Mouse (Mus musculus) CH12.LX (cell line): Measurements from ENCODE around the gene Pmpca. TPM values are rescaled to one million over a fixed set of nuclear protein-coding genes. Genes with fewer than 3 reads are reported as not detected.

Experiments used
- DNase-seq: peaks from one replicate; pipeline ENCODE4 v3.0.0-alpha.2; 2013; ENCODE audit errors: extremely low read depth
- H3K27ac ChIP-seq: 2 replicates; pipeline ENCODE4 v1.5.1; 2012; ENCODE audit warnings: low read depth, mild to moderate bottlenecking, control low read depth, moderate library complexity; ENCODE audit not compliant: insufficient read depth
- H3K27me3 ChIP-seq: replicated peaks from 2 replicates; pipeline ENCODE3; 2012; ENCODE audit warnings: inconsistent platforms
- H3K36me3 ChIP-seq, 2 experiments: replicated peaks in 1 of 2; 2 replicates each; pipeline versions ENCODE3 to v1.6.1; 2012; ENCODE audit warnings: inconsistent platforms in 1 of 2, low read length in 1 of 2, mild to moderate bottlenecking in 1 of 2, mixed read lengths in 1 of 2, moderate library complexity in 1 of 2; ENCODE audit not compliant: control insufficient read depth in 1 of 2, insufficient read depth in 1 of 2
- H3K4me1 ChIP-seq, 2 experiments: 2 replicates each; pipeline ENCODE4 v1.6.1; 2012; ENCODE audit warnings: inconsistent platforms in 1 of 2, moderate library complexity in 1 of 2; ENCODE audit not compliant: insufficient read depth in 2 of 2, control insufficient read depth in 1 of 2
- H3K4me2 ChIP-seq: 2 replicates; pipeline ENCODE4 v1.6.1; 2012; ENCODE audit warnings: low read depth, mild to moderate bottlenecking, control low read depth; ENCODE audit not compliant: poor library complexity, insufficient read depth, severe bottlenecking
- H3K4me3 ChIP-seq, 3 experiments: fragments of 150-350 bp in 1 of 3; sonication (generic) in 1 of 3; replicated peaks in 1 of 3; 2 replicates each; pipeline versions ENCODE3 to v1.5.1; 2011 to 2012; ENCODE audit warnings: low read depth in 2 of 3, low read length in 2 of 3, mild to moderate bottlenecking in 2 of 3, moderate library complexity in 2 of 3, control low read depth in 1 of 3, improper control_type of control experiment in 1 of 3, inconsistent platforms in 1 of 3, mixed read lengths in 1 of 3; ENCODE audit not compliant: poor library complexity in 1 of 3
- H3K79me2 ChIP-seq: replicated peaks from 2 replicates; pipeline ENCODE4 v1.6.1; 2012; ENCODE audit warnings: mild to moderate bottlenecking, moderate library complexity; ENCODE audit not compliant: control insufficient read depth, poor library complexity, insufficient read depth, severe bottlenecking; ENCODE audit errors: extremely low read depth
- H3K9ac ChIP-seq: 2 replicates; pipeline ENCODE4 v1.6.1; 2012; ENCODE audit warnings: low read depth, mild to moderate bottlenecking, control low read depth, moderate library complexity; ENCODE audit not compliant: insufficient read depth
- H3K9me3 ChIP-seq: replicated peaks from 2 replicates; pipeline ENCODE3; 2012; ENCODE audit warnings: low read length, inconsistent platforms, mixed read lengths
- CHD1 ChIP-seq: IDR thresholded peaks from 2 replicates; pipeline ENCODE4 v1.6.1; 2012; ENCODE audit warnings: low read depth, low read length, improper control_type of control experiment, inconsistent platforms
- CHD2 ChIP-seq: IDR thresholded peaks from 2 replicates; pipeline ENCODE4 v1.6.1; 2011; ENCODE audit warnings: low read length, improper control_type of control experiment
- E2F4 ChIP-seq: IDR thresholded peaks from 2 replicates; pipeline ENCODE4 v1.6.1; 2011; ENCODE audit warnings: low read depth, low read length, improper control_type of control experiment; ENCODE audit not compliant: insufficient replicate concordance
- EP300 ChIP-seq: IDR thresholded peaks from 2 replicates; pipeline ENCODE4 v1.6.1; 2011; ENCODE audit warnings: low read length, improper control_type of control experiment
- ETS1 ChIP-seq: conservative IDR thresholded peaks from 2 replicates; pipeline ENCODE4 v1.6.1; 2012; ENCODE audit warnings: low read depth, mild to moderate bottlenecking, inconsistent platforms, low read length, improper control_type of control experiment, moderate library complexity
- KAT2A ChIP-seq: IDR thresholded peaks from 2 replicates; pipeline ENCODE4 v1.6.1; 2012; ENCODE audit warnings: low read length, improper control_type of control experiment, inconsistent platforms; ENCODE audit not compliant: insufficient replicate concordance
- MAFK ChIP-seq: IDR thresholded peaks from 2 replicates; pipeline ENCODE4 v1.6.1; 2011; ENCODE audit warnings: low read length, improper control_type of control experiment; ENCODE audit not compliant: insufficient replicate concordance
- MAX ChIP-seq: IDR thresholded peaks from 2 replicates; pipeline ENCODE4 v1.6.1; 2011; ENCODE audit warnings: low read length, improper control_type of control experiment
- MXI1 ChIP-seq: IDR thresholded peaks from 2 replicates; pipeline ENCODE4 v1.6.1; 2011; ENCODE audit warnings: mild to moderate bottlenecking, low read depth, low read length, improper control_type of control experiment
- NRF1 ChIP-seq: IDR thresholded peaks from 2 replicates; pipeline ENCODE4 v1.6.1; 2014; ENCODE audit warnings: low read depth, mild to moderate bottlenecking, inconsistent platforms, low read length, improper control_type of control experiment, moderate library complexity
- PAX5 ChIP-seq: IDR thresholded peaks from 2 replicates; pipeline ENCODE4 v1.6.1; 2012; ENCODE audit warnings: low read length, inconsistent platforms, mixed read lengths
- POLR2A ChIP-seq: IDR thresholded peaks from 2 replicates; pipeline ENCODE4 v1.6.1; 2011; ENCODE audit warnings: low read depth, mild to moderate bottlenecking, improper control_type of control experiment, low read length
- TBP ChIP-seq: conservative IDR thresholded peaks from 2 replicates; pipeline ENCODE4 v1.6.1; 2011; ENCODE audit warnings: low read depth, low read length, improper control_type of control experiment
- TCF12 ChIP-seq: IDR thresholded peaks from 2 replicates; pipeline ENCODE4 v1.6.1; 2014; ENCODE audit warnings: low read depth, mild to moderate bottlenecking, inconsistent platforms, low read length, improper control_type of control experiment
- ZKSCAN1 ChIP-seq: IDR thresholded peaks from 2 replicates; pipeline ENCODE4 v1.6.1; 2012; ENCODE audit warnings: low read depth, inconsistent platforms, low read length, improper control_type of control experiment, borderline replicate concordance
- ZMIZ1 ChIP-seq: IDR thresholded peaks from 2 replicates; pipeline ENCODE4 v1.6.1; 2012; ENCODE audit warnings: low read depth, mild to moderate bottlenecking, inconsistent platforms, low read length, improper control_type of control experiment
- ZNF384 ChIP-seq: IDR thresholded peaks from 2 replicates; pipeline ENCODE4 v1.6.1; 2012; ENCODE audit warnings: low read depth, low read length, improper control_type of control experiment, inconsistent platforms
- dilution Hi-C: fragments of 300-500 bp; cut with MboI; formaldehyde crosslinking; loops from 2 replicates; pipeline ENCODE4 v1.14.3; 2020; ENCODE audit warnings: low sequenced_read_pairs; ENCODE audit not compliant: extremely low pct_unique_long_range_greater_than_20kb, extremely low pct_ligation_motif_present
- in situ Hi-C: fragments of 300-500 bp; cut with MboI; formaldehyde crosslinking; loops from 3 replicates; pipeline ENCODE4 v1.14.3; 2019; ENCODE audit warnings: low sequenced_read_pairs, low pct_ligation_motif_present, low pct_unique_long_range_greater_than_20kb, mixed read lengths
- polyA plus RNA-seq: library from polyadenylated mRNA; unstranded; fragments of >175 nt; gene quantifications from 2 replicates; pipeline ENCODE4 v1.2.1, GENCODE M21; 2012; ENCODE audit warnings: low read depth; ENCODE audit not compliant: insufficient read length
- total RNA-seq, 2 experiments: library from RNA; depleted of rRNA; stranded (reverse); fragments of 300-350 nt in 1 of 2; fragments of >200 nt in 1 of 2; gene quantifications; 2 replicates each; pipeline ENCODE4 v1.2.3; 2012 to 2014

The Pmpca gene
- total and polyA plus RNA-seq, 3 experiments = 74.7 to 143 (median 79.5) TPM

GRCm38 (mm10) chr2:26424541-26424940 is 35.4 kb downstream of the Pmpca start:
- no peak overlapping the region for H3K4me2 ChIP-seq
- peaks cover 82 to 95% of the 10 kb centered on the region in 2 experiments for H3K36me3 ChIP-seq
- dilution Hi-C loops = no loop called here

GRCm38 (mm10) chr2:26429851-26430250 is 40.7 kb downstream of the Pmpca start:
- no peak overlapping the region for H3K4me2 ChIP-seq
- no peak overlapping the region for H3K9ac ChIP-seq
- H3K4me1 ChIP-seq = no peaks in the 10 kb centered on the region
- in situ Hi-C loops = no loop called here
- H3K9me3 ChIP-seq = no peaks in the 10 kb centered on the region
- H3K36me3 ChIP-seq = peaks cover 72 to 89% of the 10 kb centered on the region in 2 experiments
- dilution Hi-C loops = no loop called here
- H3K79me2 ChIP-seq = peaks cover 2% of the 10 kb centered on the region; the same call in 1 of the 2 replicates
- H3K27me3 ChIP-seq = no peaks in the 10 kb centered on the region
- TF ChIP-seq PAX5 (no peak), ZKSCAN1 (no peak), POLR2A (no peak), MAX (no peak), CHD1 (no peak), MXI1 (no peak), KAT2A (no peak), TBP (no peak), CHD2 (no peak), TCF12 (no peak), MAFK (no peak), ZNF384 (no peak), NRF1 (no peak), ZMIZ1 (no peak), E2F4 (no peak), EP300 (no peak), ETS1 (no peak)
- no peak for DNase-seq
- H3K4me3 ChIP-seq = no peak overlapping the region
- no peak overlapping the region for H3K27ac ChIP-seq

More at GRCm38 (mm10) chr2:26424541-26424940, 35.4 kb downstream of the Pmpca start:
- in situ Hi-C loops = no loop called here
- DNase-seq = no peak
- no peaks in the 10 kb centered on the region for H3K4me1 ChIP-seq
- H3K4me3 ChIP-seq = no peak overlapping the region
- H3K27me3 ChIP-seq = no peaks in the 10 kb centered on the region
- no peak for TF ChIP-seq PAX5
- TF ChIP-seq POLR2A = no peak
- TF ChIP-seq NRF1 = no peak
- no peak overlapping the region for H3K27ac ChIP-seq
- H3K9ac ChIP-seq = no peak overlapping the region
- no peaks in the 10 kb centered on the region for H3K9me3 ChIP-seq
- no peaks in the 10 kb centered on the region for H3K79me2 ChIP-seq
